Mouse (Mus musculus) embryo, embryonic 11 days (tissue): ENCODE measurements at regions not wholly inside any gene's neighbourhood (a gene's known extent, or its start where the extent isn't known, plus 50 kb on each side); places are given as distances from the start of the nearest gene placed in this dataset.

Experiments used
- DNase-seq: peaks from one replicate; pipeline ENCODE4 v3.0.0-alpha.2; 2015

- DNase-seq: peak; percentile 41
Measured at GRCm38 (mm10) chr16:95057596-95057995, 60.1 kb upstream of the Kcnj6 start.

GRCm38 (mm10) chr16:95064423-95064822, 66.9 kb upstream of the Kcnj6 start:
- no peak for DNase-seq

- no peak for DNase-seq
Measured at GRCm38 (mm10) chr16:95066687-95067086, 69.2 kb upstream of the Kcnj6 start.

DNA sequence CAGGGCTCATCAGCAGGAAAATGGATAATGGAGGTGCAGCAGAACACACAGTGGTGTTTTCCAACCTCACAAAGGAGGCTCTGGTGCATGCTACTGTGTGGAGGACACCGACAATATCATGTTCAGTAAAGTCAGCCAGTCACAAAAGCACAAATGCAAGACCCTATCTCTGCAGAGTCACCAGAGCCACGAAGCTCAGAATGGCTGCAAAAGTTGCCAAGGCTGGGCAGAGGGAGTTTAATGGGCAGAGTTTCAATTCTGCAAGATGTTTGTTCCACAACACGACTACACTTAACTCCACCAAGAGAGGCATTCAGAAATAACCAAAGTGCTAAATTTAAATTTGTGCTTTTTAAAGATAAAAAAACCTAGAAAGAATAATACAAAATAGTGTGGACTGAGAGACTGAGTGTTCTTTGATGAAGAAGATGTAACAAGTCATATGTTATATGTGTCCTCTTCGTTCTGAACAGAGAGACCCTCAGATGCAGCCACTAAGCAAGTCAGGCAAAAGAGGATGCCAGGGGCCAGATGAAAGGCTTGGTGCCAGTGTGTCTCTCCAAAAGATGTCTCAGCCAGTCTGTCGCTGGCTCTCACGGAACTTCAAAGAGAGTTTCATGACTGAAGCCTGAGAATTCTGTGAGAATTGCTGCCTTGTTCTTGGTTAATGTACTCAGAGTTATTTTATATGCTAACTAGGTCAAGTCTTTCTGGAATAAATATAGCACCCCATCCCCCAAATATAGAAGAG, 95.1 kb upstream of the Kcnj6 start:
- no peak for DNase-seq

GRCm38 (mm10) chr16:95093753-95094152, 96.3 kb upstream of the Kcnj6 start:
- DNase-seq: peak; percentile 84

GRCm38 (mm10) chr16:95100954-95101353, 103.5 kb upstream of the Kcnj6 start:
- DNase-seq: no peak

- peak; percentile 42 for DNase-seq
Measured at GRCm38 (mm10) chr16:95117531-95117930, 120.0 kb upstream of the Kcnj6 start.

DNA sequence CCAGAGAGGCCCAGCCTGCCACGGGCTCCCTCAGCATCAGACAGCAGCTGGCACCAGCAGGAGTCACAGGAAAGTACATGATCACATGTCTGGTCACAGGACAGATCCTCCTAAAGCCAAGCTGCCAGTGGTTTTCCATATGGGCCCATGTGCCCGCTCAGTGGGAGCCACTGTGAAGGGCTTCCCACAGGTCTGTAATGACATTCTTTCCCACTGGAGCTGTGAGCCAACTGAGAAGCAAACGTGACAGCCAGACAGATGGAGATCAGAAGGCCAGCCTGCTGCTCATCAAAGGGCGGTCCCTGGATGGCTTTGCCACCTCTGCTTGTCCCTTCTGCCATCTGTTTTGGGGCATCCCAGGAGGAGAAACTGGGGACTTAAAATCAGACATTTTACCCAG, 121.8 kb upstream of the Kcnj6 start:
- DNase-seq: no peak

- no peak for DNase-seq
Measured at GRCm38 (mm10) chr16:95122048-95122447, 124.5 kb upstream of the Kcnj6 start.

DNA sequence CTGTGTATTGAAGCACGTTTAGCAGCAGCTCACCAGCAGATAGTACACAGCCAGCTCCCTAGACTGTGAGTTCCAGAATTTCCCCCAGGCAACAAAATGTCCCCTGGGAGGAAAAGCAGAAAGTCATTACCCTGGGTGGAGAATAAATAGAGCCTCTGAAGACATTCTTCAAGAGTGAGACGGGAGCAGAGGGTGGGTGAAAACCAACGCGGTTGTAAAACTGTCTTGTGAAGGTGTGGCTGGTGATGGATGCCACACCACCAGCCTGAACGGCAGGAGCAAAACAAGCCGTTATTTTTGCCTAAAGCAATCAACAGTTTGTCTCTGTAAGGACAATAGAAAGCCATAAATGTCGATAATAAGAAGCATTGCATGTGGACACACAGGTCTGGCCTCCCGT, 129.7 kb upstream of the Kcnj15 start:
- DNase-seq: no peak

- no peak for DNase-seq
Measured at GRCm38 (mm10) chr16:95131815-95132214, 125.5 kb upstream of the Kcnj15 start.

GRCm38 (mm10) chr16:95138809-95139208, 118.5 kb upstream of the Kcnj15 start:
- DNase-seq: no peak

DNA sequence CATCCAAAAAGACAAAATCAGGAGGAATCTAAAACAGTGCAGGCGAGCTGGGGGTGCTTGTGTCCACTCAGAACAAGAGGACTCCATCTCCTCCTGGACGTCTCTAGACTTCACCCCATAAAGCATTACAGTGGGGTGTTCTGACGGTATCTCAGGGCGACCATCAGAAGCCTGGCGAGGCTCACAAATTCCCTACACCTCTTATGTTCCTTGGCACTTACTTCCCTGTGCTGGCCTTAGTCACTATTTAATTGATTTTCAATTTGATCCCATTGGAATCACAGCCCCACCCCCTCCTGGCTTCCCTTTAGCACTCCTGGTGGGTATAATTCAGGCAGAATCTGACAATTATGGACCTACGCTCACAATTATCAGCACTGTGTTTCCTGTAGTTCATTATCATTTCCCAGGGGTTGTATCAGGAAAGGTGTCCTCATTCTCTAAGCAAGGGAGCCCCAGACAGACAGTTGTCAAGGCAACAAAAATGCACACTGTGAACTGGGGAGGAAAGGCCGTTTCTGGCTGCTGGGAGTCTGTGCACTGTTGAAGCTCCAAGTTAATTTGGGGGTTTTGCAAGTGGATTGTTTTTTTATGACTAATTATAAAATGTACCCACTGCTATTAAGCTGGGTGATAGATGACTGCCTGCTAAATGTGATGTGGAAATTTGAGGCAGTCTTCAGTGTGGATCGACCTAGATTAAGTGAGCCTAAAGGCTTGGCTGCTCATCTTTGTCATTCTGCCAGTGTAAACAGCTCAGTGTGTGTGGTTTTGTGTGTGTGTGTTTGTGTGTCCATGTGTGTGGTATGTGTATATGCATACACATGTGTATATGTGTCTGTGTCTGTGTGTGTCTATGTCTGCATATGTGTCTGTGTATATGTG, 115.6 kb upstream of the Kcnj15 start:
- no peak for DNase-seq

- DNase-seq: no peak
Measured at GRCm38 (mm10) chr16:95150499-95150898, 106.9 kb upstream of the Kcnj15 start.

DNA sequence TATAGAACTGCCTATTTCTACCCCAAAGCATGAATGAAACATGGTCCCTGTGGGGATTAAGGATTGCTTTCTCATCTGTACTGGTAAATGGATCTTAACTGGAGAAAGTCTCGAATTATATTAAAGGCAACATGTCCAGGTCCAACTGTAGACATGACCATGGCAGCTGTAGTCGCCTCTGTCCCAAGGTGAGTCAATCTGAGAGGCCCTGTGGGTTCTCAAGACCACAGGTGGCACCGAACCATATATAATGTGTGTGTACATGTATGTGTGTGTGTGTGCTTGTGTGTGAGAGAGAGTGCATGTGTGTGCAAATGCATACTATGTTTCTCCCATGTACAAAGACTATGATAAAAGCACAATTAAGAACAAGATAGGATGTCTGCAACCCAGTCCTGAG, 105.9 kb upstream of the Kcnj15 start:
- DNase-seq: no peak

DNA sequence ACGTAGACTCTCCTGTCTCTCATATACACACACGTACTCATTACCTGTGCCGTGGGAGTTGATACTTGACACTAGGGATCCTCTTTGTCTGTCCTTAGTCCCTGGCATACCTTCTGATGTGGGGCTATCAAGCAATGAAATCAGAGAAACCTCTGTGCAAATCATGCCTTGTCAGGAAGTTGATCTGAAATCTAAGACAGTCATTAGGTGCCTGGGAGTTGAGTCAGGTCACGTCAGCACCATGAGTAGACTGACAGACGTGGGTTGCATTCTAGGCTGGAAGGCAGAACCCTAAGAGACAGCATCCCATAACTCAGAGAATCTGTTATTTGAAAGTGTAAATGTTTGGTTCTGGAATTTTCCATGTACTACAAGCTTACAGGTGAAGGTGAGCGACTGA, 105.4 kb upstream of the Kcnj15 start:
- DNase-seq: no peak

- no peak for DNase-seq
Measured at GRCm38 (mm10) chr16:95152742-95153383, 104.5 kb upstream of the Kcnj15 start.

GRCm38 (mm10) chr16:95168349-95168748, 89.0 kb upstream of the Kcnj15 start:
- DNase-seq: no peak

GRCm38 (mm10) chr16:95169346-95169745, 88.0 kb upstream of the Kcnj15 start:
- no peak for DNase-seq

- DNase-seq: no peak
Measured at GRCm38 (mm10) chr16:95180562-95180961, 76.8 kb upstream of the Kcnj15 start.

DNA sequence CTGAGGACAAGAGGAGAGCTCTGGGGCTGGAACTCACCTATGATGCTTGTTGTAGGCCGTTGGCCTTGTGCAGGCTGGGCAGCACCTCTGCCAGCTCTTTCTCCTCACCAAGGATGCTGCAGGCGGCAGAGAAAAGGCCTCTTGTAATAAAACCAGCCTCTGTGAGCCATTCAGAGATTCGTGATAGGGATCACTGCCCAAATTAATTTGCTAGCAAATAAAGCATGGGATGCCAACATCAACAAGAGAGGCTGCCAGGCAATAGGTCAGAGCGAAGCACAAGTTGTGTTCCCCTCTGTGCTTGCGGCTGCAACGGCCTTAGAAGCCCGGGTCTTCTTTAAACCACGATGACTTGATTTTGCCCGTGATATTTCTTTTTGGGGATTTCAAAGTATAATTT, 72.0 kb upstream of the Kcnj15 start:
- DNase-seq: no peak

DNA sequence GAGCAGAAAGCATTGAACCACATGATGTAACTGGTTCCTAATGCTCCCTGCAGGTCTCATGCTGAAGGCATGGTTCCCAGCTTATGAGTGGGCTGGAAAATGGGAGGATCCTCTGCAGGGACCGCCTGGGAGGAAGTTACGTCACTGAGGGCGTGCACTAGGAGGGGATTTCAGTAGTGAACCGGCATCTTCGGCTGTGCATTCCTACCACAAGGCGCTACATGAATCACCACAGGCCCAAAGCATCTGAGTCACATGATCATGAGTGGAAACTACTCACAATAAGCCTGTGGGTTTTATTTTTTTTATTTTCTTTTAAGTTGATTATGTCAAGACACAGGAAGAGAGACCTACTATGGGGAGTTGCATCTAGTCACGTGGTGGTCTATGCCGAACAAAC, 68.2 kb upstream of the Kcnj15 start:
- no peak for DNase-seq

GRCm38 (mm10) chr16:95194151-95194550, 63.2 kb upstream of the Kcnj15 start:
- no peak for DNase-seq

- no peak for DNase-seq
Measured at GRCm38 (mm10) chr16:95196141-95196540, 61.2 kb upstream of the Kcnj15 start.
